Mouse (Mus musculus) kidney, adult 9 months (tissue): ENCODE results near the gene Id2.

Experiments
- DNase-seq: peaks from one replicate; pipeline ENCODE4 v3.0.0; 2022

Gene Id2

GRCm38 (mm10) chr12:25104541-25104940, 7.6 kb upstream of the Id2 start:
- DNase-seq = no peak

DNA sequence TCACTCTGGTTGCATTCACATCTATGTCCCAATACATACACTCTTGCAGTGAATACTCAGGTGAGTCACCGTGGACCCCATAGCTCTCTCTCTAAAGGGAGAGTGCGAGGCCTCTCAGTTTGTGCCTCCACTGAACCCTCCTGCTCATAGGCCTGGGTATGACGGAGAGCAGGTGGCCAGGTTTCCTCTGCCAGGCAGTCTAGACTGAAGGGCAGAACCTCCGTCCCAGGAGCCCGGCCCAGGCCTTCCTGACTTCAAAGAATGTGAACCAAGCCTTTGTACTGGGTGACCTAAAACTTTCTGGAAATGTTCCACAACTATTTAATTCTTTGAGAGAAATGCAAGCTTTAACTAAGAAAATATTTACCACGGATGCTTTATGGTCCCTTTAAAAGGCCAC, 7.0 kb upstream of the Id2 start:
- no peak for DNase-seq

DNA sequence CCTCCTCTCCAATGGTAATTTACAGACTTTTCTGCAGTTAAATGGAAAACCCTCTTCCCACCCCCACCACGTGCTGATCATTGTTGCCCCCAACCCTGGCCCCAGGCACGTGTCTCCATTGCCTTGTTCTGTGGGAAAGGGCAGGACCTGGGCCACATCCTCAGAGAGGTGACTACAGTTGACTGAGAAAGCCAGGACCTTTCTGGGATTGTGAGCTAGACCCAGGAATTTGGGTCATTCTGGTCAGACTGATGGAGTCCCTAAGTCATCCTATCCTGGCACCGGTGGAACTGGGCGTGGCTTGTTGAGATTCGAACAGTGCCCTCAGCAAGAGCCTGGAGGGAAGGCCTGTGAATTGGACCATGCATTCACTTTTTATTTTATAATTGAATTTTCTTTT, 4.4 kb upstream of the Id2 start:
- peak; percentile 70 for DNase-seq

DNA sequence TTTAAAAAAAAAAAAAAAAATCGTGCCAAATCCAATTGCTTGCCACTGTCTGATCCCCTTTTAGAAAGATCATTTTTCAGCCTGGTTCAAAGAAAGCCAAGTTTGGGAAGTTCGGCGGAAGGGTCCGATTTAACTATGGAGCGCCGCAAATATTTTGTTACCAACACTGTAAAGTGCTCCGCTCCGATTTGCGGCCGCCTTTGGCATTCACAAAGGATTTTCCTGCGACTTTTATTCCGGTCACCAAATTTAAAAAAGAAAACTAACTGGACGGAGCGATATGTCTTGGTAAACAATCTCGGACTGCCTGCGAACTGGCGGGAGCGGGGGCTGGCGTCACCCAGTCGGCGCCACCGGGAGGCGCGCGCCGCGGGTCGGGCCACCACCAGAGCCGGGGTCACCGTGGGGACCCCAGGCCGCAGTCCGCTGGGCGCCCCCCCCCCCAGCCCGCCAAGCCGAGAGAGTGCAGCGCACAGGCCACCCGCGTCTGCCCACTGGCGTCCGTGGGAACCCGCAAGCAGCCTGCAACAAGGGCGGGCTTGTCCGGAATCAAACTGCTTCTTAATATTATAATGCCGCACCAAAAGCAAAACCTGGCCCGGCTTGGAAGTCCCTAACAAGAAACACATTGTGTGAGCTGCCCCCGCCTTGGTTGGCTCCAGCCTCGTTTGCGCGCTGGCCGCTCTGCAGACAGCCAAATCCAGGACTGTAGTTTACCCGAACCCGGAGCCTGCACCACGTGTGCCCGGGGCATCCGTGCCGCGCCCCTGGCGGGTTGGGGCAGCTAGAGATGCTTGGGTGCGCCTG, 3.7 kb upstream of the Id2 start:
- peak; percentile 66 for DNase-seq

GRCm38 (mm10) chr12:25099563-25100408, 2.8 kb upstream of the Id2 start:
- DNase-seq = no peak

GRCm38 (mm10) chr12:25099313-25099562, 2.3 kb upstream of the Id2 start:
- DNase-seq = peak; percentile 74

- DNase-seq = peak; percentile 97
Measured at GRCm38 (mm10) chr12:25098561-25099312, 1.8 kb upstream of the Id2 start.

DNA sequence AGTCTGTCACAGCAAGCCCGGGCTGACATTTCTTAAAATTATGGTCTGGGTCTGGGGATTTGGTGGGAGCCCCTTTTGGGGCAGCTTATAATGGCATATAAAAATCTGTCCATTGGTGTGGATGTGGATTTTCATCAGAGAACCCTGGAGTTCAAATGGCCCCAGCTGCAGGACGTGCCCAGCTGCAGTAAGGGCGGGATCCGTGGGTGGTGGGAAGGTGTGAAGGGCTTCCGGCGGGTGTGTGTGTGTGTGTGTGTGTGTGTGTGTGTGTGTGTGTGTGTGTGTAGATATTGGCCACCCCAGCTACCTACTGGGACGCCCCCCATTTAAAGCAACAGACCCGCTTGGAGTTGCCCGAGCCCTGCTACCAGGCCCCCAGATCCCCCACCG, 1.2 kb upstream of the Id2 start:
- DNase-seq = peak; percentile 60

DNA sequence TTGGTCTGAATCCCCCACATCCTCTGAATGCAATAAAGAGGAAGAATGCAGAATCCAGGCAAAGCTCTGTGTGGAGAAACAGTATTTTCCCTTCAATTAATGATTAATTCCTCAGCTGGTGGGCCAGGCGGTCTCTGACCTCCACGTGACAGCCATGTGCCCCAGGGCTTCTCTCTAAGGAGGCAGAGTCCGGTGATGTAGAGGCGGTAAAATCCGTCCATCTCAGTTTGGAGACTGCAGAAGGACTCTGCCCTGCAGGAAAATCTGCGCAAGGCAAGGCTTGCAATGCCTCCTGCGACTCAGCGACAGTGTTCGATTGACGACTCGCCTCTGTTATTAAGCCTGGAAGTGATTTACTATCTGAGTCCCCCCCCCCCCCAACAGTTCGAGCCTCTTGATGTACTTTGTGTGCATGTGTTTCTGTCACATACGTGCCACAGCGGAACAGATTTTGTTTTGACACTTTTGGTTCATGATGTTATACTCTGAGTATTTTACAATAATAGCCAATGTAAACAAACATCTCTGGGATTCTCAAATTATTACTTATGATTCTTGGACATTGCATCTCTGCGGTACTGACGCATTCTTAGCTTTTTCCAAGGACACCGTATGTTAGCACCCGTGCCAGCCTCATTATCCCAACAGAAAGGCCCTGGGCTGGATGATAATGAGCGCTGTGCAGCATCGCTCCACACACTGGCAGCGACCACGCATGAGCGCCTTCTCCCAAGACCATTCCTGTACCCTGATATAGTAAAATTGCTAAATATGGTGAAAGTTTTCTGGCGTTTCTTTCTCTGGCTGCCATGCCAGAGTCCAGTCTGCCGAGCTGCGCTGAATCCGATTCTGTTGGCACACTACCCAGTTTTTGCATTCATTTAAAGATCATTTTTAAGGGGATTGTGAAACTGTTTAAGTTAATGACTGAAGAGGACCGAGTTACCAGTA, 545 bp upstream of the Id2 start:
- DNase-seq = peak; percentile 96

DNA sequence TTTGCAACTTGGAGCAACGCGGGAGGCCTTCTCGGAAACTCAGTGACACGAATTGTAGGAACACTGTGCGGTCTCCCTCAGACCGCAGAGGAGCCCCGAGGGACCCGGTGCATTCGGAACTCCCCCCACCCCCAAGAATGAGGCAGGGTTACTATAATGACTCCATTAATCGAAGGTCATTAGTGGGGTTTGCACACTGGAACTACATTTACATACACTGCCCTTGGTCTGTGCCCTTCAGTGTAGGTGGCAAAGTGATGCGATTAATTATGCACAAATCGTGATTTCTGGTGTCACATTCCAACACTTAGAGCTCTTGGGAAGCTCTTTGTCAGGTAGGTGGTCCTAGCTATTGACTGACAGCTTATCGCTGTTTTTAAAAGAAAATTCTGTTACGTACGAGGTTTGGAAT, 294 bp downstream of the Id2 start:
- DNase-seq = peak; percentile 70

- DNase-seq = peak; percentile 100
Measured at GRCm38 (mm10) chr12:25095974-25096639, 833 bp downstream of the Id2 start.

GRCm38 (mm10) chr12:25095538-25095937, 1.4 kb downstream of the Id2 start:
- DNase-seq = no peak

DNA sequence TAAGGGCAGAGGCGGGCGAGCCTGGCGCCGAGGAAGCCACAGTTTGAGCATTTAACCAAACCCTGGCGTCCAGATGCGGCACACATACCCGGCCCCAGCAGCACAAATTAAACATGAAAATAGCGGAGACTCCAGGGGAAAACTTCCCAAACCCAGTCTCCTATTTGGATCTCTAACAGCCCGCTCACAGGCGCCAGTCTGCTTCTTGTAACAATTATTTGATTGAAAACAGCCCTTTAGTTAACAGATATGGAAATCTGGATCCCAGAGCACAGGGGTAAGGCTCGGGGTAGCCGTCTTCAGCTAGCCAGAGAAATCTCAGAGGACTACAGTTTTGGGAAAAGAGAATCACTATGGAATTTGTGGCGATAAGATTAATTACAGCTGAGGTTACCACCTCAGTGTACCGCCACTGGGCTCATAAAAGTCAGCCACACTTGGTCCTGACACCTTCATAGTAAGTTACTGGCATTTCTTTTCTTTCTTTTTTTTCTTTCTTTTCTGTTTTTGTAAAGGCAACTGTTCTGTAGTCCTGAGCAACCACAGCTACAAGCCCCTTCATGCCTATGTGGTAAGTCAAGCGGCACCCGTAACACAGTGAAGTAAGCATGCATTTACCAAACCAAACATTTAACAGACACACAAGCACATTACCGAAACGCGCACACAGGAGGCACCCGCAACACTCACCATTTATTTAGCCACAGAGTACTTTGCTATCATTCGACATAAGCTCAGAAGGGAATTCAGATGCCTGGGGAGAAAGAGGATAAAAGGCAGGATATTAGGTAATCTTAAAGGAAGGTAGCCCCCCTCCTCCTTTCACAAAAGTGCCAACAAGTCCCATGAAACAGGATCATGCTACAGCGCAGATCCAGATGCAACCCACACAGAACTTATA, 2.1 kb downstream of the Id2 start:
- DNase-seq = peak; percentile 52

DNA sequence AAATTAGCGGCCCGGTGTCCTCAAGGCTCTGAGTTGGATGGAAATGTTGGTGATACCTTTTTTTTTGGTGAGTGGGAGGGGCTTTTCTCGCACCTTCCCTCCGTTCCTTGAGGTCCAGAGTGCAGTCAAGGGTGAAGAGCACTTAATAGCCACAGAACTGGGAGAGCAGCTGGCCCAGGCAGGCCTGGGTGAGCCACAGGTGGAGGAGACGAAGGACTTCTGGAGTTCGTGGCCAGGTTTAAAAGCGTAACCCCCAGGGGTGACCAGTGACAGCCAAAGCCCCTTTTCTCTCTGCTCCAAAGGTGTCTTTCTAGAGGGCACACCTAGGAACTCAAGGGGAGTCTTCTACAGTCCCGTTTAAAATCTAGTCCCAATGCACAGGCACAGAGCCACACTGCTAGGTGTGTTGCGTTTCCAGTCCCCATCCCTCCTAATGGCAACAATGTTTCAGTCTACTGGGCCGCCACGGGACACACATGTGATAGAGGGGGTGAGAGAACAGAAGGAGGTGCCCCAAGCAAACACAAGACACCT, 3.6 kb downstream of the Id2 start:
- peak; percentile 87 for DNase-seq

DNA sequence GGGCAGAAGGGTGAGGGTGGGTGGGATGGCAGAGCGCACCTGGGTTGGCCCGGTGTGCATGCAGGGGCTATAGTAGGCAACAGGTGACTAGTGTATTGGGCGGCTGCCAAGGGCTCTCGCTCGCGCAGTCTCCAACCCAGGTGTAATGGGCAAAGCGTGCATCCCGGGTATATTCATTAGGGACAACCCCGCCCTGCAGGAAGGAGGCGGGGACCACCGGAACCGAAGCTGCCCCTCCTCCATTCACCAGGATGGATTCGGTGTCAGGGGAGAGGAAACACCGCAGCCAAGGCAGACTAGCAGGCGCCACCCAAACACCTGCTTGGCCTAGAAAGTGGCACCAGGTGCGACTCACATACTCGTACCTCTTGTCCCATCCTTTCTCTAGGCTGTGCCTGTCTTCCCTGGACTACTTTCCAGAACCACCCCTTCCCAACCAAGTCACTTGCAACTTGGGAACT, 4.2 kb downstream of the Id2 start:
- DNase-seq = peak; percentile 93

GRCm38 (mm10) chr12:25092027-25092704, 4.8 kb downstream of the Id2 start:
- DNase-seq = peak; percentile 94

DNA sequence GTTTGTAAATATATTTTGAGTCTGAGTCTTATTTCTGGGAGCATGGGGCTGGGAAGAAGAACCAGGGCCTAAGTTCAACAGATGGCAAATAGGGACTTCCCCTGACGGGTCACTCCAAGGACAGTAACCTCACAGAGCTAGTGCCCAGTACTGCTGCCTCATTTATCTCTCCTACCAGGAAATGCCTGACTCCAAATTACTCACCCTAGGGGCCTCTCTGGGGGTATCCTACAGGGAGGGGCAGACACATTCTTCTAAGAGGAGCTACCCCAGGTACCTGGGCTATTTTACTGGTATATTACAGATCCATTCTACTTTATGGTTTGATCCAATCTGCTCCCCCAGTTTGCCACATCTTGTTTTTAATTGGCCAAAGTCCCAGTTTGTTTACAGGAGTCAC, 7.5 kb downstream of the Id2 start:
- no peak for DNase-seq

DNA sequence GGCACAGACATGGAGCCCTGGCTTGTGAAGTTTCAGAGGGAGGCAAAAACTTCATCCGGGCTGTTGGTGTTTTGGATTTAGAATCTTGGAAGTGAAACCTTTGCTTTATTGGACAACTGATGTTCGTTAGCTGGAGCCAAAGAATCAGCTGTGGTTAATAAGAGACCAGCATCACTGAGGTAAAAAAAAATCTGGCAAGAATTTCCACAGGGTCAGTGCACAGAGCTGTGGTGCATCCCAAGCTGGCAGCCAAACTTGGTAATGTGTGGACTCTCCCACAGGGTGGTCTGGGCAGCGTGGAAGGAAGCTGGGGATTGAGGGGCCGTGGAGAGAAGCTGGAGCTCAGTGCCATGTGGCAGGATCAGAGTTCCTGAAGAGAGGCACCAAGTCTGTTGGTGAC, 10.0 kb downstream of the Id2 start:
- peak; percentile 88 for DNase-seq

DNA sequence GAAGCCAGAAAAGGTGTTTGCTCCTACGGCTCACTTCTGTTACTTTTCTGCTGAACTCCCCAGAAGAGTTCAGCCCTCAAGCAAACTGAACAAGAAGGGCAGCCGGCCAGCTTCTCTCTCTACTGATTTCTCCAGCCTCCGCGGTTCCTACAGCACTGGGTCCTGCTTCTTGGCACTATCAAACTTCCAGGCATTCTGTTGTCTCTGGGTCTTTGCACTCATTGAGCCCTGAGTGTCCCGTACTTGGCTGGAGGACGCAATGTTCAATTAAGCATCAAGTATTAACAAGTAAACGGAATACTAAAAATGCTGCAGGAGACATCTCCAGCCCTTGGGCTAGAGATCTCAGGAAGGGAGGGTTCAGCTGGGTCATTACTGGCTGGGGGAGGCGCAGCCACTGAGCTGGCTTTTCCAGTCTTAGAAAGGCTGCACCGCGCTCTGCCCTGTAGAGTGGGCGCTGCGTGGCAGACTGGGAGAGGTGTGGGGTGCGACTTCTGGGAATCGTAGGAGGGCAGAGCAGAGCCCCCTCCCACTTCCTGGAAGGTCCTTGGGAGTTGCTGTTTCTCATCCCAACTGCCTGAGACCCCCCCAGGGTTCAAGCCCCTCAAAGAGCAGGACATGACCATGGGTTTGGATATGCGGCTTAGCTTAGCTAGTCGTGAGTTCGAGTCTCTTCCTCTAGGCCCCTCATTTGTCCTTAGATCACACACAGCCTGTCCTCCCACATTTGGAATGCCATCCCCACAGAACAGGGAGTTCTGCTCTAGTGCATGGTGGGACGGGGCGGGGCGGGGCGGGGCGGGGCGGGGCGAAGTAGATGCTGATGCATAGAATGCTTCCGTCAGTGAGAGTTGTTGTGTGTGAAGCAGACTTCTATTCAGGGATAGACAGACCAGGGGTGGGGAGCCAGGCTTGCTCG, 13.4 kb downstream of the Id2 start:
- DNase-seq = peak; percentile 35
